Mouse (Mus musculus) liver, postnatal 0 days (tissue): ENCODE data around the gene Lancl2. TPM values are rescaled to one million over a fixed set of nuclear protein-coding genes. Genes with fewer than 3 reads are reported as not detected.

Source experiments
- ATAC-seq: fragments of 200-750 bp; cut with Nextera tagmentation; 2 replicates; pipeline ENCODE4 v1.8.0; 2017; ENCODE audit warnings: mild to moderate bottlenecking, moderate library complexity
- DNase-seq: peaks from one replicate; pipeline ENCODE4 v3.0.0-alpha.2; 2016
- H3K27ac ChIP-seq: fragments of 300-500 bp; sonication (generic); 2 replicates; pipeline ENCODE4 v1.5.1; 2014; ENCODE audit warnings: antibody characterized with exemption, moderate library complexity, mild to moderate bottlenecking, low read depth
- H3K27me3 ChIP-seq: fragments of 300-500 bp; sonication (generic); 2 replicates; pipeline ENCODE4 v1.6.1; 2014; ENCODE audit warnings: low read length, control low read depth, mixed read lengths; ENCODE audit not compliant: insufficient read depth
- H3K36me3 ChIP-seq: fragments of 300-500 bp; sonication (generic); replicated peaks from 2 replicates; pipeline ENCODE4 v1.6.1; 2014; ENCODE audit warnings: mild to moderate bottlenecking, control low read depth, low read length, moderate library complexity, mixed read lengths; ENCODE audit not compliant: insufficient read depth
- H3K4me1 ChIP-seq: fragments of 300-500 bp; sonication (generic); 2 replicates; pipeline ENCODE4 v1.6.1; 2014; ENCODE audit warnings: antibody characterized with exemption, mild to moderate bottlenecking, control low read depth; ENCODE audit not compliant: insufficient read depth
- H3K4me2 ChIP-seq: fragments of 300-500 bp; sonication (generic); 2 replicates; pipeline ENCODE4 v1.6.1; 2014; ENCODE audit warnings: low read depth, mild to moderate bottlenecking, low read length, moderate library complexity, mixed read lengths
- H3K4me3 ChIP-seq: fragments of 300-500 bp; sonication (generic); 2 replicates; pipeline ENCODE4 v1.5.1; 2014; ENCODE audit warnings: low read depth, low read length
- H3K9ac ChIP-seq: fragments of 300-500 bp; sonication (generic); replicated peaks from 2 replicates; pipeline ENCODE4 v1.6.1; 2014; ENCODE audit warnings: mild to moderate bottlenecking, moderate library complexity
- H3K9me3 ChIP-seq: fragments of 300-500 bp; sonication (generic); 2 replicates; pipeline ENCODE4 v1.6.1; 2016; ENCODE audit warnings: mild to moderate bottlenecking, control low read depth, low read length, mixed read lengths
- CTCF ChIP-seq: sonication (generic); IDR thresholded peaks from 2 replicates; pipeline ENCODE4 v1.5.1; 2016; ENCODE audit warnings: antibody characterized with exemption, low read depth
- EP300 ChIP-seq: IDR thresholded peaks from 2 replicates; pipeline ENCODE4 v1.6.1; 2016; ENCODE audit warnings: antibody characterized with exemption, low read depth, mild to moderate bottlenecking
- WGBS: fragments of 180-500 bp; shearing (Covaris S2); extraction: QIAGEN DNeasy Blood & Tissue Kit; methylation state at CpG from one replicate; pipeline ENCODE4 v1.1.7; 2014; ENCODE audit not compliant: insufficient replicate concordance; 5-methylcytosine and 5-hydroxymethylcytosine counted together
- polyA plus RNA-seq: library from polyadenylated mRNA; unstranded; fragments of >200 nt; fragmentation: Nextera tagmentation; extraction: Ambion mirVana; gene quantifications from 2 replicates; pipeline ENCODE4 v1.2.1, GENCODE M21; 2015

Lancl2 gene
- polyA plus RNA-seq = 6.4 and 8.0 TPM in 2 replicates

GRCm38 (mm10) chr6:57702376-57702742 lies at the start of gene Lancl2:
Gene Lancl2, plus strand, starts transcription at chr6:57702540.
- H3K4me1 ChIP-seq = 0 out of 2 replicates have a peak, but pooled peaks cover 2% of the 10 kb centered on the region
- no peaks in the 10 kb centered on the region for H3K36me3 ChIP-seq
- H3K4me2 ChIP-seq = peak within 1 kb of the TSS; percentile 84
- TF ChIP-seq EP300 (no peak), CTCF (no peak)
- H3K9me3 ChIP-seq = no peaks in the 10 kb centered on the region
- no peak for DNase-seq
- H3K4me3 ChIP-seq = peak within 1 kb of the TSS; percentile 79
- under 1% methylated on average over 10 of the region's 10 CpGs for WGBS
- peak within 1 kb of the TSS; percentile 69 for H3K9ac ChIP-seq
- ATAC-seq = peak; percentile 14
- H3K27me3 ChIP-seq = no peaks in the 10 kb centered on the region
- H3K27ac ChIP-seq = peak within 1 kb of the TSS; percentile 80

- Histone ChIP-seq H3K9ac (no peak overlapping the region), H3K9me3 (no peaks in the 10 kb centered on the region), H3K4me1 (no peaks in the 10 kb centered on the region), H3K27me3 (no peaks in the 10 kb centered on the region), H3K36me3 (0 out of 2 replicates have a peak, but pooled peaks cover 5% of the 10 kb centered on the region), H3K4me3 (no peak overlapping the region), H3K4me2 (no peak overlapping the region), H3K27ac (no peak overlapping the region)
- 54% methylated on average over 4 of the region's 4 CpGs for WGBS
- TF ChIP-seq EP300 (no peak), CTCF (no peak)
- no peak for DNase-seq
- no peak for ATAC-seq
Observed at GRCm38 (mm10) chr6:57661295-57661694, 41.0 kb upstream of the Lancl2 start.

GRCm38 (mm10) chr6:57684156-57684555 lies 18.2 kb upstream of the Lancl2 start:
- no peak for TF ChIP-seq EP300
- TF ChIP-seq CTCF = no peak
- DNase-seq = no peak
- Histone ChIP-seq H3K4me3 (no peak overlapping the region), H3K27me3 (no peaks in the 10 kb centered on the region), H3K9ac (no peak overlapping the region), H3K9me3 (no peaks in the 10 kb centered on the region), H3K27ac (no peak overlapping the region), H3K36me3 (peaks cover 12% of the 10 kb centered on the region), H3K4me1 (no peaks in the 10 kb centered on the region), H3K4me2 (no peak overlapping the region)
- ATAC-seq = no peak
- 87% methylated on average over 1 of the region's 1 CpGs for WGBS

GRCm38 (mm10) chr6:57691467-57692261 lies 10.7 kb upstream of the Lancl2 start, which contains the start of gene Pyurf:
Gene Pyurf, minus strand, starts transcription at chr6:57692078.
- peak; percentile 97 for ATAC-seq
- peak within 1 kb of the TSS; percentile 68 for H3K9ac ChIP-seq

GRCm38 (mm10) chr6:57693116-57693515 lies 9.2 kb upstream of the Lancl2 start:
- H3K36me3 ChIP-seq = peaks cover 4% of the 10 kb centered on the region

More at GRCm38 (mm10) chr6:57691467-57692261, 10.7 kb upstream of the Lancl2 start, which contains the start of gene Pyurf:
- no peaks in the 10 kb centered on the region for H3K27me3 ChIP-seq
- peaks cover 5% of the 10 kb centered on the region for H3K4me1 ChIP-seq
- H3K9me3 ChIP-seq = no peaks in the 10 kb centered on the region
- peak within 1 kb of the TSS; percentile 80 for H3K4me2 ChIP-seq
- peak within 1 kb of the TSS; percentile 72 for H3K4me3 ChIP-seq
- WGBS = under 1% methylated on average over 52 of the region's 52 CpGs
- H3K36me3 ChIP-seq = peaks cover 11% of the 10 kb centered on the region
- peak within 1 kb of the TSS; percentile 94 for H3K27ac ChIP-seq
- peak; percentile 95 for DNase-seq
- TF ChIP-seq CTCF (0 out of 2 replicates have a peak, but pooled peaks have one; percentile 23), EP300 (no peak)

GRCm38 (mm10) chr6:57701686-57702085 lies 654 bp upstream of the Lancl2 start:
- no peaks in the 10 kb centered on the region for H3K9me3 ChIP-seq
- peak overlapping the region; percentile 79; the same call in 1 of the 2 replicates for H3K4me3 ChIP-seq
- no peak for DNase-seq
- H3K27ac ChIP-seq = no peak overlapping the region
- no peak for TF ChIP-seq CTCF
- TF ChIP-seq EP300 = no peak
- ATAC-seq = no peak
- 0 out of 2 replicates have a peak, but pooled peaks cover 2% of the 10 kb centered on the region for H3K4me1 ChIP-seq
- no peaks in the 10 kb centered on the region for H3K36me3 ChIP-seq
- peak overlapping the region; percentile 84 for H3K4me2 ChIP-seq
- H3K27me3 ChIP-seq = no peaks in the 10 kb centered on the region
- WGBS = 65% methylated on average over 4 of the region's 4 CpGs
- H3K9ac ChIP-seq = no peak overlapping the region

More at GRCm38 (mm10) chr6:57693116-57693515, 9.2 kb upstream of the Lancl2 start:
- Histone ChIP-seq H3K4me2 (no peak overlapping the region), H3K4me3 (no peak overlapping the region), H3K27ac (no peak overlapping the region), H3K27me3 (no peaks in the 10 kb centered on the region), H3K9me3 (no peaks in the 10 kb centered on the region), H3K9ac (no peak overlapping the region), H3K4me1 (peaks cover 5% of the 10 kb centered on the region)
- TF ChIP-seq CTCF (no peak), EP300 (no peak)
- no peak for DNase-seq
- whole genome bisulfite sequencing = 79% methylated on average over 3 of the region's 3 CpGs
- no peak for ATAC-seq
